8 mouse cellular contexts compared by ENCODE assay signal in the genomic region with DNA sequence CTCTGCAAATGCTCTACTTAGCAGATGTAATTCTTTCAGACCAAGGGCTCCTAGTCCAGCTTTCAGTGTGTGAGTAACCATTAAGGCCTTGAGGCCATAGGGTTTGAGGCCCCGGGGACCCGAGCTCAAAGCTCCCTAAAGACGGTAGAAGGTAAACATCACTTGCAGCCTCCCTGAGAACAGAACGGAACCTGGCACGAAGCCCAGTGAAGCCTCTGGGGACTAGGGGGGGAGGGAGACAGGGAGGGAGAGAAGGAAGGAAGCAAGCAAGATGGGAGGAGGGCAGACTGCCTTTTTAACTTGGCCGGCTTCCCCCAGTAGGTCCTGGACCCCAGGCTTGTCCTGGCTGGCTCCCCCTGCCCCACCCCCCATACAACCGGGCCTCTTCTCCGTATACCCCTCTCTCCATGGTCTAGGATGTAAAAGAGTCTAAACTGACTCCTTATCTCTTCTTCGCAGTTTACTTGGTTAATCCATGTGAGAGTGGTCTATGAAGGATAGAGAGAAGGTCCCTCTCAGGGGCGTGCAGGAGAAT. TPM values are rescaled to one million over a fixed set of nuclear protein-coding genes. Genes with fewer than 3 reads are reported as not detected.
A peak's percentile ranks its signal among the peaks of the same experiment; 100 is the strongest.
DNase-seq lines count a peak whose midpoint lies in the region; ATAC-seq lines count a peak whose summit lies in the region.

No protein-coding gene starts in this region.

- 0 out of 2 replicates have a peak, but pooled peaks cover 3% of the 10 kb centered on the region for H3K27me3 ChIP-seq in embryonic facial prominence, embryonic 14.5 days (replicated peaks; ENCODE audit: control insufficient read depth, insufficient read depth, low read length)
- H3K27me3 ChIP-seq in liver, embryonic 11.5 days (replicated peaks; ENCODE audit: control insufficient read depth, insufficient read depth, low read length) = no peaks in the 10 kb centered on the region
- H3K27me3 ChIP-seq in stomach, embryonic 15.5 days (replicated peaks) = no peaks in the 10 kb centered on the region

- peak overlapping the region; percentile 73 for H3K9ac ChIP-seq in embryonic facial prominence, embryonic 14.5 days (ENCODE audit: low read depth, low read length)
- H3K9ac ChIP-seq in liver, embryonic 11.5 days (ENCODE audit: low read depth, low read length) = peak overlapping the region; percentile 88
- peak overlapping the region; percentile 76; the same call in 1 of the 2 replicates for H3K9ac ChIP-seq in stomach, embryonic 15.5 days

- H3K4me2 ChIP-seq in embryonic facial prominence, embryonic 14.5 days (ENCODE audit: low read depth, low read length) = peak overlapping the region; percentile 54
- peak overlapping the region; percentile 92 for H3K4me2 ChIP-seq in liver, embryonic 11.5 days
- H3K4me2 ChIP-seq in stomach, embryonic 15.5 days = peak overlapping the region; percentile 82

- WGBS in embryonic facial prominence, embryonic 14.5 days = 5% methylated on average over 10 of the region's 10 CpGs
- WGBS in liver, embryonic 11.5 days = 4% methylated on average over 10 of the region's 10 CpGs
- 2% methylated on average over 10 of the region's 10 CpGs for WGBS in stomach, embryonic 15.5 days

- ATAC-seq in embryonic facial prominence, embryonic 14.5 days (ENCODE audit: low read depth) = peak; percentile 44
- peak; percentile 59 for ATAC-seq in liver, embryonic 11.5 days (replicated peaks; ENCODE audit: low FRiP score)
- peak; percentile 31 for ATAC-seq in stomach, embryonic 15.5 days (ENCODE audit: insufficient read depth, low FRiP score, low read depth)

- H3K9me3 ChIP-seq in embryonic facial prominence, embryonic 14.5 days (ENCODE audit: control insufficient read depth, low read length) = no peaks in the 10 kb centered on the region
- no peaks in the 10 kb centered on the region for H3K9me3 ChIP-seq in liver, embryonic 11.5 days (ENCODE audit: control insufficient read depth, low read length)
- no peaks in the 10 kb centered on the region for H3K9me3 ChIP-seq in stomach, embryonic 15.5 days

- peaks cover 6% of the 10 kb centered on the region for H3K4me1 ChIP-seq in embryonic facial prominence, embryonic 14.5 days (ENCODE audit: control insufficient read depth, insufficient read depth, low read length)
- peaks cover 17% of the 10 kb centered on the region for H3K4me1 ChIP-seq in liver, embryonic 11.5 days (replicated peaks; ENCODE audit: control insufficient read depth, insufficient read depth, low read length)
- H3K4me1 ChIP-seq in stomach, embryonic 15.5 days = peaks cover 18% of the 10 kb centered on the region; the same call in 1 of the 2 replicates

- peak overlapping the region; percentile 83 for H3K27ac ChIP-seq in embryonic facial prominence, embryonic 14.5 days (replicated peaks; ENCODE audit: low read depth, low read length)
- peak overlapping the region; percentile 86 for H3K27ac ChIP-seq in liver, embryonic 11.5 days (ENCODE audit: low read depth, low read length)
- peak overlapping the region; percentile 95 for H3K27ac ChIP-seq in stomach, embryonic 15.5 days

- H3K4me3 ChIP-seq in embryonic facial prominence, embryonic 14.5 days (ENCODE audit: low read depth, low read length) = peak overlapping the region; percentile 54
- peak overlapping the region; percentile 78 for H3K4me3 ChIP-seq in liver, embryonic 11.5 days (ENCODE audit: low read depth, low read length)
- H3K4me3 ChIP-seq in stomach, embryonic 15.5 days (replicated peaks) = peak overlapping the region; percentile 73

- DNase-seq in 3T3-L1 (ENCODE audit: low read depth, low spot score) = peak; percentile 78
- peak; percentile 71 for DNase-seq in adrenal gland, adult 8-10 months
- DNase-seq in embryonic facial prominence, embryonic 14.5 days (ENCODE audit: low spot score) = peak; percentile 77
- DNase-seq in heart, adult 8-10 months (ENCODE audit: low spot score) = peak; percentile 90
- DNase-seq in kidney, adult 9 months = peak; percentile 71
- DNase-seq in liver, embryonic 11.5 days (ENCODE audit: low spot score) = peak; percentile 72
- DNase-seq in neural tube, embryonic 10.5 days (ENCODE audit: extremely low spot score, low spot score) = peak; percentile 47

- H3K36me3 ChIP-seq in embryonic facial prominence, embryonic 14.5 days (ENCODE audit: control insufficient read depth, insufficient read depth, low read length) = peaks cover 28% of the 10 kb centered on the region; the same call in 1 of the 2 replicates
- peaks cover 21% of the 10 kb centered on the region for H3K36me3 ChIP-seq in liver, embryonic 11.5 days (ENCODE audit: control insufficient read depth, insufficient read depth, low read length)
- peaks cover 17% of the 10 kb centered on the region; the same call in 1 of the 2 replicates for H3K36me3 ChIP-seq in stomach, embryonic 15.5 days

RNA-seq across cellular contexts. Expression of a gene that starts 0.8 kb away (rescaled TPM):
- 10 to 100 TPM; 36.5 to 44.6 (median 40.6) TPM for total RNA-seq in adrenal gland, adult 8-10 months (2022)
- polyA plus RNA-seq in embryonic facial prominence, embryonic 14.5 days (2014; fragmentation: Nextera tagmentation; extraction: Ambion mirVana) = 28.1 and 32.7 TPM in 2 replicates
- 10 to 100 TPM in 2 of 4 experiments, 1 to 10 TPM in 2; 6.6 to 12.5 (median 9.3) TPM for total RNA-seq in heart, adult 8-10 months (2022)
- 49.8 and 50.9 TPM in 2 replicates for polyA plus RNA-seq in liver, embryonic 11.5 days (2014; fragmentation: Nextera tagmentation; extraction: Ambion mirVana)
- 48.5 and 52.8 TPM in 2 replicates for polyA plus RNA-seq in stomach, embryonic 15.5 days (2015; fragmentation: Nextera tagmentation; extraction: Ambion mirVana)

RNA-seq across cellular contexts. Expression of a gene that starts 16.1 kb away (rescaled TPM):
- not detected for total RNA-seq in adrenal gland, adult 8-10 months (2022)
- not detected in 2 replicates for polyA plus RNA-seq in embryonic facial prominence, embryonic 14.5 days (2014; fragmentation: Nextera tagmentation; extraction: Ambion mirVana)
- total RNA-seq in heart, adult 8-10 months (2022) = not detected
- polyA plus RNA-seq in liver, embryonic 11.5 days (2014; fragmentation: Nextera tagmentation; extraction: Ambion mirVana) = not detected in 2 replicates
- polyA plus RNA-seq in stomach, embryonic 15.5 days (2015; fragmentation: Nextera tagmentation; extraction: Ambion mirVana) = not detected in 2 replicates

RNA-seq across cellular contexts. Expression of a gene that starts 19.0 kb away (rescaled TPM):
- total RNA-seq in adrenal gland, adult 8-10 months (2022) = 100 to 1,000 TPM; 146 to 159 (median 158) TPM
- polyA plus RNA-seq in embryonic facial prominence, embryonic 14.5 days (2014; fragmentation: Nextera tagmentation; extraction: Ambion mirVana) = 55.1 and 57.7 TPM in 2 replicates
- total RNA-seq in heart, adult 8-10 months (2022) = 100 to 1,000 TPM; 161 to 180 (median 166) TPM
- polyA plus RNA-seq in liver, embryonic 11.5 days (2014; fragmentation: Nextera tagmentation; extraction: Ambion mirVana) = 72.1 and 73.6 TPM in 2 replicates
- polyA plus RNA-seq in stomach, embryonic 15.5 days (2015; fragmentation: Nextera tagmentation; extraction: Ambion mirVana) = 63.6 and 75.7 TPM in 2 replicates

RNA-seq across cellular contexts. Expression of a gene that starts 19.4 kb away (rescaled TPM):
- 1 to 10 TPM in 1 of 4 experiments, under 1 TPM in 2, not detected in 1; 0.70 to 1.2 (median 0.81) TPM for total RNA-seq in adrenal gland, adult 8-10 months (2022)
- polyA plus RNA-seq in embryonic facial prominence, embryonic 14.5 days (2014; fragmentation: Nextera tagmentation; extraction: Ambion mirVana) = 1.1 and 1.2 TPM in 2 replicates
- not detected for total RNA-seq in heart, adult 8-10 months (2022)
- 2.3 and 3.3 TPM in 2 replicates for polyA plus RNA-seq in liver, embryonic 11.5 days (2014; fragmentation: Nextera tagmentation; extraction: Ambion mirVana)
- 1.2 and 1.4 TPM in 2 replicates for polyA plus RNA-seq in stomach, embryonic 15.5 days (2015; fragmentation: Nextera tagmentation; extraction: Ambion mirVana)

RNA-seq across cellular contexts. Expression of a gene that starts 30.6 kb away (rescaled TPM):
- total RNA-seq in adrenal gland, adult 8-10 months (2022) = under 1 TPM; 0.09 to 0.35 (median 0.27) TPM
- 3.7 and 5.2 TPM in 2 replicates for polyA plus RNA-seq in embryonic facial prominence, embryonic 14.5 days (2014; fragmentation: Nextera tagmentation; extraction: Ambion mirVana)
- under 1 TPM in 1 of 4 experiments, not detected in 3; 0.12 TPM for total RNA-seq in heart, adult 8-10 months (2022)
- polyA plus RNA-seq in liver, embryonic 11.5 days (2014; fragmentation: Nextera tagmentation; extraction: Ambion mirVana) = 0.16 and 0.49 TPM in 2 replicates
- 0.23 and 0.42 TPM in 2 replicates for polyA plus RNA-seq in stomach, embryonic 15.5 days (2015; fragmentation: Nextera tagmentation; extraction: Ambion mirVana)

Comparison
In these comparisons a context has a peak if more than half of its experiments do, and no peak if none do; other contexts are left out.
1. Peak in every context shown above with its lines: DNase-seq, ATAC-seq, H3K4me3 ChIP-seq and H3K27ac ChIP-seq.